Mouse (Mus musculus) small intestine, adult 2 months (tissue): ENCODE measurements around the gene Il17d. TPM values are rescaled to one million over a fixed set of nuclear protein-coding genes. Genes with fewer than 3 reads are reported as not detected.

Experiments
- H3K27ac ChIP-seq: fragments of 200-500 bp; 2 replicates; pipeline ENCODE4 v1.5.1; 2012; ENCODE audit warnings: low read depth, low read length, control low read depth, inconsistent platforms; ENCODE audit not compliant: insufficient read depth
- H3K27me3 ChIP-seq: fragments of 200-500 bp; 2 replicates; pipeline ENCODE4 v1.6.1; 2012; ENCODE audit warnings: mild to moderate bottlenecking, moderate library complexity, low read length, inconsistent platforms; ENCODE audit not compliant: control insufficient read depth, insufficient read depth
- H3K36me3 ChIP-seq: fragments of 200-500 bp; 2 replicates; pipeline ENCODE4 v1.6.1; 2012; ENCODE audit warnings: mild to moderate bottlenecking, low read length, control low read depth, inconsistent platforms; ENCODE audit not compliant: control insufficient read depth, insufficient read depth
- H3K4me1 ChIP-seq: fragments of 200-500 bp; 2 replicates; pipeline ENCODE4 v1.6.1; 2012; ENCODE audit warnings: low read length, inconsistent platforms, mixed read lengths; ENCODE audit not compliant: control insufficient read depth, insufficient read depth, insufficient read length
- H3K4me3 ChIP-seq: fragments of 200-500 bp; 2 replicates; pipeline ENCODE4 v1.5.1; 2012; ENCODE audit warnings: low read depth, mild to moderate bottlenecking, control low read depth, inconsistent platforms, low read length, moderate library complexity
- CTCF ChIP-seq: fragments of 200-500 bp; IDR thresholded peaks from 2 replicates; pipeline ENCODE4 v1.5.1; 2012; ENCODE audit warnings: low read depth, mild to moderate bottlenecking, control low read depth, inconsistent platforms, low read length, moderate library complexity, mixed read lengths; ENCODE audit not compliant: insufficient replicate concordance, insufficient read length; ENCODE audit errors: extremely low read depth
- POLR2A ChIP-seq: fragments of 200-500 bp; IDR thresholded peaks from 2 replicates; pipeline ENCODE4 v1.6.1; 2012; ENCODE audit warnings: low read depth, mild to moderate bottlenecking, control low read depth, inconsistent platforms, low read length, moderate library complexity
- WGBS: fragments of 180-500 bp; shearing (Covaris S2); methylation state at CpG from one replicate; pipeline ENCODE4 v1.1.7; 2018; 5-methylcytosine and 5-hydroxymethylcytosine counted together
- polyA plus RNA-seq: library from polyadenylated mRNA; depleted of rRNA; stranded (reverse); fragments of >200 nt; gene quantifications from 2 replicates; pipeline ENCODE4 v1.2.3, GENCODE M21; 2012

The Il17d gene
- polyA plus RNA-seq, 1 experiment, result 5.6 TPM

GRCm38 (mm10) chr14:57546131-57546530 lies 21.6 kb downstream of the Il17d start:
- H3K4me1 ChIP-seq, result no peaks in the 10 kb centered on the region
- H3K36me3 ChIP-seq, result peaks cover 7% of the 10 kb centered on the region
- no peak overlapping the region for H3K4me3 ChIP-seq
- WGBS, result 79% methylated on average over 8 of the region's 8 CpGs
- H3K27me3 ChIP-seq, result no peaks in the 10 kb centered on the region
- no peak overlapping the region for H3K27ac ChIP-seq
- no peak for TF ChIP-seq POLR2A
- no peak for TF ChIP-seq CTCF

- TF ChIP-seq POLR2A (no peak), CTCF (no peak)
- Histone ChIP-seq H3K27ac (no peak overlapping the region), H3K4me3 (no peak overlapping the region), H3K27me3 (no peaks in the 10 kb centered on the region), H3K4me1 (no peaks in the 10 kb centered on the region), H3K36me3 (peaks cover 7% of the 10 kb centered on the region)
- WGBS, result 10% methylated on average over 13 of the region's 13 CpGs
These were observed 22.0 kb downstream of the Il17d start for GRCm38 (mm10) chr14:57546557-57547021.

GRCm38 (mm10) chr14:57547062-57547461 lies 22.5 kb downstream of the Il17d start:
- WGBS, result 70% methylated on average over 5 of the region's 5 CpGs
- no peaks in the 10 kb centered on the region for H3K27me3 ChIP-seq
- no peak overlapping the region for H3K4me3 ChIP-seq
- H3K4me1 ChIP-seq, result no peaks in the 10 kb centered on the region
- H3K27ac ChIP-seq, result no peak overlapping the region
- H3K36me3 ChIP-seq, result peaks cover 7% of the 10 kb centered on the region
- no peak for TF ChIP-seq CTCF
- TF ChIP-seq POLR2A, result no peak

GRCm38 (mm10) chr14:57552945-57553344 lies 28.4 kb downstream of the Il17d start:
- H3K4me3 ChIP-seq, result no peak overlapping the region
- H3K4me1 ChIP-seq, result no peaks in the 10 kb centered on the region
- peaks cover 7% of the 10 kb centered on the region for H3K36me3 ChIP-seq
- no peak overlapping the region for H3K27ac ChIP-seq
- no peak for TF ChIP-seq CTCF
- no peak for TF ChIP-seq POLR2A
- H3K27me3 ChIP-seq, result no peaks in the 10 kb centered on the region

GRCm38 (mm10) chr14:57554434-57554833 lies 29.9 kb downstream of the Il17d start:
- 94% methylated on average over 5 of the region's 5 CpGs for WGBS
- no peak overlapping the region for H3K27ac ChIP-seq

GRCm38 (mm10) chr14:57555471-57556070 lies 31.0 kb downstream of the Il17d start:
- no peaks in the 10 kb centered on the region for H3K27me3 ChIP-seq

More at GRCm38 (mm10) chr14:57554434-57554833, 29.9 kb downstream of the Il17d start:
- H3K4me3 ChIP-seq, result no peak overlapping the region
- no peaks in the 10 kb centered on the region for H3K4me1 ChIP-seq
- H3K27me3 ChIP-seq, result no peaks in the 10 kb centered on the region
- peaks cover 7% of the 10 kb centered on the region for H3K36me3 ChIP-seq
- no peak for TF ChIP-seq POLR2A
- no peak for TF ChIP-seq CTCF

GRCm38 (mm10) chr14:57556922-57557321 lies 32.3 kb downstream of the Il17d start:
- Histone ChIP-seq H3K36me3 (peaks cover 3% of the 10 kb centered on the region; the same call in 1 of the 2 replicates), H3K27ac (no peak overlapping the region), H3K27me3 (no peaks in the 10 kb centered on the region), H3K4me1 (no peaks in the 10 kb centered on the region), H3K4me3 (no peak overlapping the region)
- TF ChIP-seq CTCF, result no peak
- TF ChIP-seq POLR2A, result no peak
- WGBS, result 95% methylated on average over 1 of the region's 1 CpGs

More at GRCm38 (mm10) chr14:57555471-57556070, 31.0 kb downstream of the Il17d start:
- no peak for TF ChIP-seq CTCF
- Histone ChIP-seq H3K27ac (no peak overlapping the region), H3K36me3 (peaks cover 3% of the 10 kb centered on the region; the same call in 1 of the 2 replicates), H3K4me3 (no peak overlapping the region), H3K4me1 (no peaks in the 10 kb centered on the region)
- 92% methylated on average over 7 of the region's 7 CpGs for WGBS
